Mouse (Mus musculus) left cerebral cortex, postnatal 36 days (tissue): Measurements from ENCODE around the gene Nkx6-2. TPM values are rescaled to one million over a fixed set of nuclear protein-coding genes. Genes with fewer than 3 reads are reported as not detected.

Experiments
- DNase-seq, 2 experiments: peaks; one replicate each; pipeline ENCODE4 v3.0.0; 2021 to 2022; ENCODE audit warnings: low spot score in 2 of 2, mixed read lengths in 1 of 2
- intact Hi-C: fragments of 180-260 bp; cut with DNase I; formaldehyde crosslinking; loops from one replicate; pipeline ENCODE4 v1.15.1; 2025
- total RNA-seq, 2 experiments: library from RNA; stranded (reverse); gene quantifications; 2 replicates each; pipeline ENCODE4 v1.2.3; 2021

The Nkx6-2 gene
- total RNA-seq, 2 experiments from 2014 or later, result 8.5 to 11.3 TPM

GRCm38 (mm10) chr7:139536331-139536730, 46.3 kb downstream of the Nkx6-2 start:
- intact Hi-C loops, result no loop called here
- no peak for DNase-seq

- DNase-seq, result no peak
- intact Hi-C loops, result no loop called here
Observed at GRCm38 (mm10) chr7:139531428-139531801, 51.2 kb downstream of the Nkx6-2 start.

GRCm38 (mm10) chr7:139530591-139531427, 51.8 kb downstream of the Nkx6-2 start:
- no peak for DNase-seq
- intact Hi-C loops, result no loop called here

Other genes starting within 250 kb of the Nkx6-2 start
- gene Inpp5a, start 193.7 kb downstream of the Nkx6-2 start, total RNA-seq, result 10 to 100 TPM; 56.5 to 60.1 TPM
- 1 to 10 TPM; 1.9 to 5.3 TPM for gene Cfap46, start 101.0 kb upstream of the Nkx6-2 start, total RNA-seq